Mouse (Mus musculus) embryo, embryonic 11.5 days (tissue): ENCODE results near the gene Elavl4.

ENCODE experiments used
- DNase-seq: peaks from one replicate; pipeline ENCODE4 v3.0.0-alpha.2; 2012; ENCODE audit warnings: low read depth, low spot score

Gene Elavl4

GRCm38 (mm10) chr4:110351178-110352000 lies at the start of gene Elavl4:
Gene Elavl4 (minus strand): TSS chr4:110351909.
- DNase-seq, result peak; percentile 74

GRCm38 (mm10) chr4:110397618-110398045 lies 45.9 kb upstream of the Elavl4 start, which contains the start of gene Agbl4:
Gene Agbl4 (plus strand): TSS chr4:110397661.
- DNase-seq, result peak; percentile 69

- DNase-seq, result no peak
These were observed 44.5 kb upstream of the Elavl4 start for GRCm38 (mm10) chr4:110396221-110396620.

- DNase-seq, result no peak
These were observed 8.9 kb upstream of the Elavl4 start for GRCm38 (mm10) chr4:110360568-110360967.

- no peak for DNase-seq
These were observed 276 bp upstream of the Elavl4 start for GRCm38 (mm10) chr4:110352001-110352369.

GRCm38 (mm10) chr4:110350856-110351177 lies 892 bp downstream of the Elavl4 start:
- DNase-seq, result peak; percentile 11

GRCm38 (mm10) chr4:110323912-110324311 lies 27.8 kb downstream of the Elavl4 start:
- DNase-seq, result no peak

- no peak for DNase-seq
These were observed 39.6 kb downstream of the Elavl4 start for GRCm38 (mm10) chr4:110312126-110312525.

GRCm38 (mm10) chr4:110306972-110307371 lies 44.7 kb downstream of the Elavl4 start:
- DNase-seq, result no peak

GRCm38 (mm10) chr4:110306559-110306958 lies 45.1 kb downstream of the Elavl4 start:
- DNase-seq, result no peak

- DNase-seq, result no peak
These were observed 55.9 kb downstream of the Elavl4 start for GRCm38 (mm10) chr4:110295793-110296192.

- no peak for DNase-seq
These were observed 58.5 kb downstream of the Elavl4 start for GRCm38 (mm10) chr4:110293238-110293637.

GRCm38 (mm10) chr4:110292471-110292870 lies 59.2 kb downstream of the Elavl4 start:
- DNase-seq, result no peak

- DNase-seq, result no peak
These were observed 61.1 kb downstream of the Elavl4 start for GRCm38 (mm10) chr4:110290544-110291095.

GRCm38 (mm10) chr4:110290056-110290455 lies 61.7 kb downstream of the Elavl4 start:
- DNase-seq, result no peak

- DNase-seq, result no peak
These were observed 64.2 kb downstream of the Elavl4 start for GRCm38 (mm10) chr4:110287412-110288067.

- no peak for DNase-seq
These were observed 64.9 kb downstream of the Elavl4 start for GRCm38 (mm10) chr4:110286841-110287240.

GRCm38 (mm10) chr4:110286371-110286781 lies 65.3 kb downstream of the Elavl4 start:
- DNase-seq, result no peak

GRCm38 (mm10) chr4:110285346-110286330 lies 66.1 kb downstream of the Elavl4 start:
- no peak for DNase-seq

- DNase-seq, result no peak
These were observed 67.3 kb downstream of the Elavl4 start for GRCm38 (mm10) chr4:110284446-110284845.

GRCm38 (mm10) chr4:110270046-110270445 lies 81.7 kb downstream of the Elavl4 start:
- no peak for DNase-seq
